Mouse (Mus musculus) thymus, postnatal 4 days (tissue): ENCODE measurements around the gene Arhgap1.
"Not testable (repeated sequence)": the region's sequence is repeated elsewhere in the genome, so short reads cannot be mapped to it uniquely, and the experiment has no call there.

Source experiments
- DNase-seq: peaks from one replicate; pipeline ENCODE4 v3.0.0; 2021

The Arhgap1 gene

DNA sequence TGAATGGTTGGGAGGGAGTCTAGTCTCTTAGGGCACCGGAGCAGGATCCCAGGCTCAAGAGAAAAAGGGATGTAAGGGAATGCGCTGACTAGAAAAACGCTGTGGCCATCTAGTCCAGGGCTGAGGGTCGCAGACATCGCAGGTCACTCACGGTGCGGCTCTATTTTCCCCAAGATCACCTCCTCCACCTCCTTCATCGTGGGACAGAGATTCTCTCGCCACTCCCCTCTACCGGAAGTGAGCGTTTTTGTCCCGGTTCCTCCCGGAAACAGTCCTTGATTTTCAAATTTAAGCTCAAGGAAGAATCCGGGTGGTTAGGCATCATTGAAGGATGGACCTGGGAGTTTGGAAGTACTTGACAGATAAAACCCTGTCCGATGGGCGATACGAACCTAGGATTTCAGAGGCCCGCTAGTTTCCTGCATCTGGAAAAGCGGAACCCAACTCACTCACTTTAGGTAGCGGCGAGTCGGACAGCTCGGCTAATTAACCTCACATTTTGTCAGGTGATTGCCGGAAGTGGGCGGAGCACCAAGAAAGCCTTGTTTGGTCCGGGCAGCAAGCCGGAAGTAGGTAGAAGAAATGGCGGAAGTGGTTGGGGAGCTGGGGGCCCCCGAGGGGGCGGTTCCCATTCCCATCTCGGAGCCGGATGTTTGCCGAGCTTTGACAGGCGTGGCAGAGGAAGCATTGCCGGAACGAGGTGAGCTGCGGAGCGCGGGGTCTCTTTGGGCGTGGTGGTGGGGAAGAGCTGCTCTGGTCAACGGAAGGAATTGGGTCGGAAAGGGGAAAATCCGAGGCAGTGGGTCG, at the start of gene Arhgap1, which contains the start of gene Zfp408:
TSS of gene Arhgap1 (plus strand) at position 308 of the 807 bp plus-strand sequence.
TSS of gene Zfp408 (minus strand) at position 239 of the 807 bp plus-strand sequence.
- peak; percentile 96 for DNase-seq

DNA sequence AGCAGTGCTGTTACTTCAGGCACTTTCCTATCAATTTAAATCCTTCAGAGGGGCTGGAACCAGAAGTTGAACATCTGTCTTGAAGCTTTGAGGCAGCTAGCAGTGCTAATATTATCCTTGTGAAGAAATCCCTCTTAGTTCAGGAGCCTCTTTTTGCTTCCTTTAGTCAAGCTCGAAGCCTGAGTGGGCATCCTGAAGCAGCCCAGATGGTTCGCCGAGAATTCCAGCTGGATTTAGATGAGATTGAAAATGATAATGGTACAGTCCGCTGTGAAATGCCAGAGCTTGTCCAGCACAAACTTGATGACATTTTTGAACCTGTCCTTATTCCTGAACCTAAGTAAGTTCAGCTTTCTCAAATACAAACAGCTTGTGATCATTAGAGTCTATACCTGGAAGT, 49.2 kb upstream of the Arhgap1 start:
- DNase-seq = no peak

DNA sequence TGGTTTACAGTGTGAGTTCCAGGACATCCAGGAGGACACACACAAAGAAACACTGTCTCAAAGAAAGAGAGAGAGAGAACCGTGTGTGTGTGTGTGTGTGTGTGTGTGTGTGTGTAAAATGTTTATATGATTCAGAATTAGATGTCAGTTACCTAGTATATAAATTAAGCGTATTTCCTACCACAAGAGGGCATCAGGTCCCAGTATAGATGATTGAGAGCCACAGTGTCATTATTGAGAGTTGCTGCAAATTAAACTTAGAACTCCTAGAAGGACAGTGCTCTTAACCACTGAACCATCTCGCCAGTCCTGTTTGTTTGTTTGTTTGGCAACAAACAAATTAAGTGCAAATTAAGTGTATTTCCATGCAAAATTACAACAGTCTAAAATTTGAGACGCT, 47.3 kb upstream of the Arhgap1 start:
- no peak for DNase-seq

DNA sequence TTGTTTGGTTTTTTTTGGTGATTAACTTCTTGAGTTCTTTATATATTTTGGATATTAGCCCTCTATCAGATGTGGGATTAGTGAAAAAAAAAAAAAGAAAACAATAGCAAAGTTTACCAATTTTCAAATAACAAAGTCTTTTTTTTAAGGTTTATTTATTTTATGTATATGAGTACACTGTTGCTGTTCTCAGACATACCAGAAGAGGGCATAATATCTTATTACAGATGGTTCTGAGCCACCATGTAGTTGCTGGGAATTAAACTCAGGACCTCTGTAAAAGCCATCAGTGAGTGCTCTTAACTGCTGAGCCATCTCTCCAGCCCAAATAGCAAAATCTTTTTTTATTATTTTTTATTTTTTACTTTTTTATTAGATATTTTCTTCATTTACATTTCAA, 40.3 kb upstream of the Arhgap1 start:
- not testable (repeated sequence) for DNase-seq

DNA sequence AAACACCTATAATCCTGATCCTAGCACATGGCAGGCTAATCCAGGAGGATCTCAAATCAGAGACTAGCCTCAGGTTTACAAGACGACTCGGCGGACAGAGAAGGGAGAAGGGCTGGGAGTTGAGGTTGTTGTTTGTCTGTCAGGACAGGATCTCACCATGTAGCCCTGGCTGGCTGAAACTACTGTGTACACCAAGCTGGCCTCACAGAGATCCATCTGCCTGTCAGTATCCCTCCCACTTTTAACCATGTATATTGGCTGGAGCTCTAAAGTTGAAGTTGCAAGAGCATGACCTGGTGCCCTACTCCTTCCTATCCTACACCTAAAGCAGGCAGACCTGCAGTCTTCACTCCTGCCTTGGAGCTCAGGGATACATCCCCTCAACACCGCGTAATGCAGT, 27.3 kb upstream of the Arhgap1 start:
- no peak for DNase-seq

DNA sequence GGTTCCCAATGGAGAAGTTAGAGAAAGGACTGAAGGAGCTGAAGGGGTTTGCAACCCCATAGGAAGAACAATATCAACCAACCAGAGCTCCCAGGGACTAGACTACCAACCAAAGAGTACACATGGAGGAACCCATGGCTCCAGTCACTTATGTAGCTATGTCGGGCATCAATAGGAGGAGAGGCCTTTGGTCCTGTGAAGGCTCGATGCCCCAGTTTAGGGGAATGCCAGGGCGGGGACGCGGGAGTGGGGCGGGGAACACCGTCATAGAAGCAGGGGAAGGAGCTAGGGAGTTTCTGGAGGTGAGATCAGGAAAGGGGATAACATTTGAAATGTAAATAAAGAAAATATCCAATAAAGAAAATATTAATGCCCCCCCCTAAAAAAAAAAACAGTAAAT, 26.3 kb upstream of the Arhgap1 start:
- DNase-seq = not testable (repeated sequence)

DNA sequence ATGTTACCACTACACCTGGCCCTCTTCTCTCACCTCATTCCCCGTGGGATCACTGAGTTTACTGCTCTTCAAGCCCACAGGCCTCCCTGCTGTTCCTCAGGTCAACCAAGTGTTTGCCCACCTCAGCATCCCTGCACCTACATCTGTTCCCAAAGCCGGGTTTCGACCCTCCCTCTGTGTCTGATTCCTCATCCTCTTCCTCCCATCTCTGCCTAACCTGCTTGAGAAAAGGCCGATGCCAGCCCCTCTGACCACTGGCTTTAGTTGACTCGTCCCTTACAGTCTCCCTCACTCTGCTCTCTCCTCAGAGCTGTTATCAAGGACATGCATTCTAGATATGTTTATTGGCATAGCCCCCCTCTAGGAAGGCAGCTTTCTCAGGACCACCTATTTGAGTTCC, 22.2 kb upstream of the Arhgap1 start:
- no peak for DNase-seq

DNA sequence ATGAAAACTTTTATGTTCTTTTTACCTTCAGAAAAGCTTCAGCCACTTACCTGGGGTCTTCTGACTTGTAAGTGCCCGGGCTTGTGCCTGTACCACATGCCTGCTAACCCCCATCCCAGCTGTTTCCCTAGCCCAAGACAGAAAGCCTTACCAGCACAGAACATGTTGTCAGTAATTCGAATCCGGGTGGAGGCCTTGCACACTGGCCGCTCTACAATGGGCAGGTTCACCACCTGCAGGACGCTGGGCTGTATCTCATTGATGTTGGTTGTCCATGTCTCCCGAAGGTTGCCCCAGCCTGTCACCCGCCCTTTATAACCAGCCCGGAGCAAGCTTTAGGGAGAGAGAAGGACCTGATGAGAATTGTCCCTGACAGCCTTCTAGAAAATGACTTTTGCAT, 21.5 kb upstream of the Arhgap1 start:
- DNase-seq = no peak

DNA sequence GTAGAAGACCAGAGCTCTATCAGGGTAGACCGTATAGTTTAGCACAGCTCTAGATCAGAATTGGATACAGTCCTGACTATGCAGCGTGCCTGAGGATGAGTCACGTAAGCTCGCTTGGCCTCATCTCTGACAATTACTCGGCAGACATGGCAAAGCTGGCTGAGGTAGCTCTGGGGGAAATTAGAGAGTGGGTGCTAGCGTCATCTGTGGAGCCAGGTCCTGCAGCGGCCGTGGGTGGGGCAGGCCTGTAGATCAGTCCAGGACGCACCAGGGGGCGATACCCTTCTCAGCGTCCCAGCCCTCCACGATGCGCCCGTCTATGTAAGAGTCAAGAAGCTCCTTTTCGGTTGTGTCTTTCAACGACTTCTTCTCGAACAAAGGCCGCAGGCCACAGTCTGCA, 20.0 kb upstream of the Arhgap1 start:
- DNase-seq = peak; percentile 65

DNA sequence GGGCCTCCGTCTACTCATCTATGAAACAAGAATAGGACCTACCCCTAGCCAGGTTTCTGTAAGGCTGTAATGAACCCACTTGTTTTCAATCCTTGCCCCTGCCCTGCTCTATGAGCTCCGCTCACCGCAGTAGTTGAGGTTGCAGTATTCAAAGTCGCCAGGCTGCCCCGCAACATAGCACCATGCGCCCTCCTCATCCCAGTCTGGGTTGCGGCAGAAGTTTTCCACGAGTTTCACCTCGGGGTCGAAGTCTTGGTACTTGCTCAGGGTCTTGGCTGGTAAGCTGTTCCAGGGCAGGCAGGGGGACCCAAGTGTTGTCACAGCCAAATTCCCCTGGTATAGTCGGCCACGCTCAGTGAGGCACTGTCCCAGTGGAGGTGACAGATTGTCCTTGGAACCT, 19.3 kb upstream of the Arhgap1 start:
- no peak for DNase-seq

DNA sequence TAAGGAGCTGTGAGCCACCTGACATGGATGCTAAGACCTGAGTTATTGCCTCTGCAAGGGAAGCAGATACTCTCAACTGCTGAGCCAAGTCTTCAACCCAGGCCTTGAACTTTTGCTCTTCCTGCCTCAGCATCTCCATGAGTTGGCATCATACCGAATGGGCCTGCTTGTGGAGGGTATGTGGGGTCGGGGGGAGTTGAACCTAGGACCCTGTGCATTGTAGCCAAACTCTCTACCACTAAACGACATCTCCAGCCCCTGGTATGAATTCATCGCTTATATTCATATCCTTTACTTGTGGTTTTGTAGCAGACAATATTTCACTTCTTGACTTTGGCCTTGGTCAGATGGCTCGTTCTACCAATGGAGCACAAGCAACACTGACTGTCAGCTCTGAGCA, 17.8 kb upstream of the Arhgap1 start:
- no peak for DNase-seq

DNA sequence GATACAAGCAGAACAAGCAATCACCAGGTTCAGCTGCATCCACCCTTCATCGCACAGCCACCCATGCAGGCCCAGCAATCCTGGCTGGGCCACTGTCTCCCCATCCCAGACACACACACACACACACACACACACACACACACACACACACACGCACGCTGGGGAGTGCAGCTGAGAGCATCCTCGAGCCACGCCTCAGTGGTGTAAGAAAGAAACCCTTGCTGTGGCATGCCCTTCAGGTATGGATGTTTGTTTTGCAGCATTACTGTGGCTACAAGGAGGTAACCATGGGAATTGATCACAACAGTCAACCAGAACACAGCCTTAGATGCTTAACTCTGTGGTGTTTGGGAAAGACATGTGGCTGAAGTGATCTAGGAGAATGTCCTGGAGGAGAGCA, 17.3 kb upstream of the Arhgap1 start:
- DNase-seq = peak; percentile 16

DNA sequence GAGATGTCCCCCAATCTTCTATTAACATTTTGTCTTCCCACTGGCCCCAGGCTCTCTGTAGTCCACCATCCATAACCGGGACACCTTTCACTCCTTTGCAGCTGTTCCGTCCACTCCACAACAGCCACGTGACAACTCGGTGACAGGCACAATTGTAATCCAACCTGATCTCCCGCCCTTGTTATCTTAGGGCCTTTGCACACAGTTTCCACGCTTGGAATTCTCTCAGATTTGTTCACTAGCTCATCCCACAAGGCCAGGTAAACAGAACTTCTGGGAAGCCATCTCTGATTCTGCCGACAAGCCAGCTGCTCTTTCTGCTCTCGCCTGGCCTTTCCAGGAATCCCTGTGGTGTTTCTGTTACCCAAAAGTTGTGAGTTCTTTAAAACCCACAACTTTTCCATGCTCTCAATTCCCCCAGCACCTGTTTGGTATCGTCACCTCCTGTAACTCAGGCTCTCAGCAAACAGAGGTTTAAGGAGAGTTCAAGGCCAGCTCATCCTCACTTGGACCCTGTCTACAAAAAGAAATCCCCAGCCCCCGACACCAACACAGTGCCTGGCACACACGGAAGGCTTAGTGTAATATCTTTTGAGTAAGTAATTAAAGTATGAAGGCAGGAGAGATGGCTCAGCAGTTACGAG, 16.2 kb upstream of the Arhgap1 start:
- DNase-seq = no peak

DNA sequence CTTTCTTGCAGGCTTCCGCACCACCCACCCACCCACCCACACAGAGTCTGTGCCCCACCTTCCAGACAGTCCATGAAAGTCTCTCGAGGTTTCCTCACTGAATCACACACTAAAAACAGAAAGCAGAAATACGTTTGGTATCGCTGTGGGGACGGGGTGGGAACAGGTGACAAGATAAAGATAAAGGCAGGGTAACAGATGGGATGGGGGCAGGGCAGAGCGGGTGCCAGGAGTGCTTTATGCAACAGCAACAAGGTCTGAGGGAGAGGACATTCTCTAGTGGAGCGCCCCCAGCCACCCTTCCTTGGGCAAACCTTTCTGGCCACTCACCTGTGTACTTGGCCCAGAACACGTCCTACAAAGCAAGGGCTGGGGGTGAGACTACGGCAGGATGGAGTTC, 14.8 kb upstream of the Arhgap1 start:
- peak; percentile 72 for DNase-seq

DNA sequence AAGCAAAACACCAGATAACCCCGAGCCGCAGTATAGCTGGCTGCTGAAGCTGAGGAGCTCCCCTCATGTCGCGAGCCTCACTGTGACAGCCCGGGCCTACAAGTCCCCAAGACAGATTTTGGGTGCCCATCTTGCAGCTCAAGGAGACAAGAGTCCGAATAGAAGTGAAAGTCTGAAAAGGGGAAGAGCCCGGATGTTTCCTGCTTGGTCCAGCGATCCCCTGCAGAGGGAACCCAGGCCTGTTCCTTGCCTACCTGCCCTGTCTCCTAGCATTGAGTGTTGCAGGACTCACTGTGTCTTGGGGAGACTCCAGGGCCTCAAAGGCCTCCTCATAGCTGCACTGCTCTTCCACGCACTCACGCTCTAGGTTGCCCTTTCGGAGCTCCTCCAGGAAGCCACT, 14.2 kb upstream of the Arhgap1 start:
- peak; percentile 29 for DNase-seq

DNA sequence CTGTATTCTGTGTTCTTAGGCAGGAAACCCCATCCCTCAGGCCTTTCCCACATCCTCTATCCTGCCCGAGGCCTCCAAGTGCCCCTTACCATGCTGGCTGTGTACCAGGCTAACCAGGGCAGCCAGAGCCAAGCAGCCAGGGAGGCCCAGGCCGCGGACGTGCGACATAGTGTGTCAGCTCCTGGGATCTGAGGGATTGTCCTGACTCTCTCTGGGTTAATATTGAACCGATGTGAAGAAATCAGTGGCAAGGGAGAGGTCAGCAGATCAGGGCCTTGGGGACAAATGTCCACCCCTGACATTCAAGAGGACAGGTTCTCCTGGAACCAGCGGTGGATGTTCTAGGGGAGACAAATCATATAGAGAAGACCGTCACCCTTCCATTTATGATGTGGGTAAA, 13.4 kb upstream of the Arhgap1 start, which contains the start of gene F2:
TSS of gene F2 (minus strand) at position 186 of the 400 bp plus-strand sequence.
- DNase-seq = peak; percentile 26

DNA sequence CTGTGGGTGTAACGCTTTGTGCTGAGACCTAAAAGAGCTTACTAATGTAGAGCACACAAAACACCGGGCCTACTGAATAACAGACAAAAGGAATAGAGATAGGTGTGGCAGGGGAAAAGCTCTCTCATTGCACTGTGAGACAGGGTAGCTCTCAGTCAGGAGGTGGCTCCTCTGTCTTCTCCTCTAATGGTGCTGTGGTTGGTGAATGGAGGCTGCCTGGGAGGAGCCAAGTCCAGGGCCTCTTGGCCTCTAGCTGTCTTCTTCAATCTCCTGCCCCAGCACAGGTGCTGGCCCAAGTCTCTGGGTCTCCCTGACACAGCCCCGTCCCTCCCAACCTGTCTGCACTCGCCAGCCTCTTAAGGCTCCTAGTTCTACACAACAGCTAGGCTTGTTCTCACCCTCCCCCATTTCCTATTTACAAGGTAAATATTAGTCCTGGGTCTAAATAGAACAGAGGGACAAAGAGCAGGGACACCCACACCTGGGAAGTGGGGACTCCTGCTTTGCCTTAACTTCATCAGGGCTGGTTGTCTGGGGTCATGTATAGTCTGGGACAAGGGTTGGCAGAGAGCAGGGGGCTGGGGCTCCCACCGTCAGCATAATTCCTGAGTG, 12.8 kb upstream of the Arhgap1 start:
- peak; percentile 34 for DNase-seq

DNA sequence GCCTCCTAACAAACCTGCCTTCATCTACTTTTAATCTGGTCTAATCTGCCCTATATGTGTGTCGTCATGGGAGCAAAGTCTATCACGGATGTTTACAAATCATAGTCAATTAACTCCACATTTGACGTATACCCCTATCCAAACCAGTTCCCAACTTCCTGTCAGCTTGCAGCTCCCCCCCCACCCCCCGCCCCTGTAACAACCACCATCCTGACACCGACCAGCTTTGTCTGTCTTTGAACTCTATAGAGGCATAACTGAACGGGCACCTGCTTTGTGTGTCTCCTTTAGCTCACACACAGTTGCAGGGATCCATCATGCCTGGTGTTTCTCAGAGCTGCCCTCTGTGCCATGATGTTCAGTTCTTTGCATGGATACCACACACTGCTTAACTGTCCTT, 10.7 kb upstream of the Arhgap1 start:
- DNase-seq = peak; percentile 23

DNA sequence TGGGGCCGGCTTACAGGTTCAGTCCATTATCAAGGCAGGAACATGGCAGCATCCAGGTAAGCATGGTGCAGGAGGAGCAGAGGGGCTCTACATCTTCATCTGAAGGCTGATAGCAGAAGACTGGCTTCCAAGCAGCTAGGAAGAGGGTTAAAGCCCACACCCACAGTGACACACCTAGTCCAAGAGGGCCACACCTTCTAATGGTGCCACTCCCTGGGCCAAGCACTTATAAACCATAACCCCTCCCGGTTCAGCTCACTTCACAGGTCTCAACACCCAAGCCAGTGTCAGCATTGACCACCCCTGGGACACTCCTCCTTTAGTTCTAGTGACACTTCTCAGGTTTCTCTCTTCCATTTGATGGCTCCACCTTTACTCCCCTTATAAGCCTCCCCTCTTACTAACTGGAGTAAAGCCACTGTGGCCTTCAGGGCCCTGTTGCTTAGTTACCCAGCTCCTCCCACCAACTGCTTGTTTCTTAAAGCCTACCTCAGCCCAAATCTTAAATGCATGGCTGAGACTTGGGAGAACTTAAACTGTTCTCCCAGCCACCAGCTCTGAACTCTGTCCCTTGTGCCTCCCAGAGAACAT, 6.7 kb upstream of the Arhgap1 start:
- no peak for DNase-seq

DNA sequence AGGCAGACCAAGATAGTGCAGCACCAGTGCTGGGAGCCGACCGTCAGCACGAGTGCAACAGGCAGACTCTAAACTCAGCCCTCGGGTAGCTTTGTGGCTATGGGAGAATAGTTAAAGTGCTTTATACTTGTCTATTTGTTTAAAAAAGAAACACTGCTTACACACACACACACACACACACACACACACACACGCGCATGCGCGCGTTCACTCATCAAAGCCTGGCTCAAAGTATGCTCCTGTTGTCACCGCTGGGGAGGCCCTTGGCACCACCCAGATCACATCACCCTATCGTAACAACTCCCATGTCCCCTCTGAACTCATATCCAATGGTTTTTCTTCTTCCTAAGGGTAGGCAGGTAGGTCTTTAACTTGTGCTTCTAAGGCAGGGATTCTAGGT, 5.6 kb upstream of the Arhgap1 start:
- peak; percentile 39 for DNase-seq

DNA sequence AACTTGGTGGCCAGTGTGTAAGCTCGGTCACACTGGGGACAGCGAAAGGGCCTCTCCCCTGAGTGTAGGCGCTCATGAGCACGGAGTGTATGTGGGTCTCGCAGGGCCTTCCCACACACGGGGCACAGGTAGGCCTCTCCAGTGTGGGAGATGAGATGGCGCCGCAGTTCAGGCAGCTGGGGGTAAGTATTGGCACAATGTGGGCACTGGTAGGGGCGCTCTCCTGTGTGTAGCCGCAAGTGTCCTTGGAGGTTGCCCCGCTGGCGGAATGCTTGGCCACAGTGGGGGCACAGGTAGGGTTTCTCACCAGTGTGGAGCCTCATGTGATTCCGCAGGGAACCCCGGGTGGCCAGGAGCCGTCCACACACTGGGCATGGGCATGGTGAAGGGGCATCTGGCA, 4.3 kb upstream of the Arhgap1 start:
- DNase-seq = peak; percentile 55

DNA sequence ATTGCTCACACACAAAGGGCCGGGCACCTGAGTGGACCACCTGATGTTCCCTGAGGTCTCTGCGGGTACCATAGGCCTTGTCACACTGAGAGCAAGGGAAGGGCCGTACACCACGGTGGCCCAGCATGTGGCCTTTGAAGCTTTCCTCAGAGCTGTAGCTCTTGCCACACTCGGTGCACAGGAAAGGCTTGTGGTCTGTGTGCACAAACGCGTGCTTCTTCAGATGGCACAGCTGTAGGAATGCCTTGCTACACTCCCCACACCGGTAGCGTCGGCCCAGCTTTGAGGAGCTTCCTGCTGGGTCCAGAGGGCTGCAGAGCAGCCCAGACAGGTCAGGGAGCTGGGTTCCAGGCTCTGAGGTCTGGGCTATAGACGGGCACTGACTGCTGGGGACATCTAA, 3.8 kb upstream of the Arhgap1 start:
- peak; percentile 74 for DNase-seq

DNA sequence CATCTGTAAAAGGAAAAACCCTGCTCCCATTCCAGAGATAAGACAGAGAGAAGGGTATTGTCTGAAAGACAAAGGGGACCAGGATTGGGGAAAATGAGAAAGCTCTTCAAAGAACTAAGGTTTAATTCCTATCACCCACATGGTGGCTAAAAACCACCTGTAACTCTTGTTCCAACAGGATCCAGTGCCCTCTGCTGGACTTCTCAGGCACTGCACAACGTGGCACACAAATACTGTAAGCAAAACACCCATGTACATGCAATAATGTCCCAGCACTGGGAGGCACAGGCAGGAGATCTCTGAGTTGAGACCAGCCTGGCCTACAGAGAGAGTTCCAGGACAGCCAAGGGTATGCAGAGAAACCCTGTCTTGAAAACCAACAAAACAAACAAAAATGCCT, 2.9 kb upstream of the Arhgap1 start:
- DNase-seq = peak; percentile 85

DNA sequence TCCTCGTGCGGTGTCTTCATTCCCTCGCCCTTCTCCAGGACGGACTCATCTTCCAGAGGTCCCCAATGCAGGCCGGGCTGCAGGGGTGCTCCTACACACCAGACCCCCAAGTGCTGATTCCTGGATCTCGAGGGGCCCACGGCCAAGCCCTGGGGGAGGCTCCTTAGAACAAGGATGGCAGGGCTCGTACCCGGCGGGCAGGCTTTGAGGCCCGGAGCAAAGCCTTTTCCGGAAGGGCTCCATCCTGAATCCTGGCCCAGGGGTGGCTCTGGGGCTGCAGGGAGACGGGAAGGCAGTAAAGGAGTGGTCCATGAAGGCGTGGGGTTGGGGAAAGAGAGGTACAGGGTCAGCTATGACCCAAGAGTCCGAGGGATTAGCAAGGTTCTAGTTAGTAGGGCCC, 508 bp upstream of the Arhgap1 start:
- peak; percentile 53 for DNase-seq
